Mouse (Mus musculus): Measurements from ENCODE around the gene Ncor1. TPM values are rescaled to one million over a fixed set of nuclear protein-coding genes. Genes with fewer than 3 reads are reported as not detected.

The Ncor1 gene
- polyA plus RNA-seq (2014; fragmentation: Nextera tagmentation; extraction: Ambion mirVana), result 177 TPM in 2 replicates

DNA sequence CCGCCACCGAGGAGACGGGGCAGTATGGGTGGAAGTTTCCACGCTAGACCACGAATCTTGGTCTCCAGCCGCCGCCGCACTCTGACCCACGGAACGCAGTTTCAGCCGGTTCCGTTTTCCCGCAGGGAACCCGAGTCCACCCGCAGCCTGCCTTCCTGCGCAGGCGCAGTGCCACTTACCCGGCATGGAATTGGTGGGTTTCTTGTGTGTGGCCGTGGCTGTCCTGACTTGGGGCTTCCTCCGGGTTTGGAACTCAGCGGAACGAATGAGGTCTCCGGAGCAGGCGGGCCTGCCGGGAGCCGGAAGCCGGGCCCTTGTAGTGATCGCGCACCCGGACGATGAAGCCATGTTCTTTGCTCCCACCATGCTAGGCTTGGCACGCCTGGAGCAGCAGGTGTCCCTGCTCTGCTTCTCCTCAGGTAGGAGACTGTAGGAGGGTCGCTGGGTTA is at the start of gene Ncor1, which contains the start of gene Pigl:
Gene Ncor1 (minus strand): TSS at position 266 of the 449 bp plus-strand sequence.
Gene Pigl (plus strand): TSS at position 185 of the 449 bp plus-strand sequence.
- H3K4me1 ChIP-seq (ENCODE audit: insufficient read depth), result no peaks in the 10 kb centered on the region
- H3K9ac ChIP-seq, result peak within 1 kb of the TSS; percentile 98
- 0% methylated on average over 33 of the region's 33 CpGs for WGBS
- TF ChIP-seq CTCF (IDR thresholded peaks at IDR 0.05; ENCODE audit: low read depth), result no peak
- peak within 1 kb of the TSS; percentile 86 for H3K4me2 ChIP-seq
- peak within 1 kb of the TSS; percentile 92 for H3K4me3 ChIP-seq (ENCODE audit: low read depth, low read length)
- H3K9me3 ChIP-seq (ENCODE audit: low read depth, low read length), result no peaks in the 10 kb centered on the region
- DNase-seq (peak; percentile 90), ATAC-seq (ENCODE audit: insufficient read depth) (peak; percentile 68)
- H3K27ac ChIP-seq (ENCODE audit: low read depth), result peak within 1 kb of the TSS; percentile 98
- H3K36me3 ChIP-seq (ENCODE audit: insufficient read depth), result no peaks in the 10 kb centered on the region
- H3K27me3 ChIP-seq (ENCODE audit: insufficient read depth, low read length), result no peaks in the 10 kb centered on the region

DNA sequence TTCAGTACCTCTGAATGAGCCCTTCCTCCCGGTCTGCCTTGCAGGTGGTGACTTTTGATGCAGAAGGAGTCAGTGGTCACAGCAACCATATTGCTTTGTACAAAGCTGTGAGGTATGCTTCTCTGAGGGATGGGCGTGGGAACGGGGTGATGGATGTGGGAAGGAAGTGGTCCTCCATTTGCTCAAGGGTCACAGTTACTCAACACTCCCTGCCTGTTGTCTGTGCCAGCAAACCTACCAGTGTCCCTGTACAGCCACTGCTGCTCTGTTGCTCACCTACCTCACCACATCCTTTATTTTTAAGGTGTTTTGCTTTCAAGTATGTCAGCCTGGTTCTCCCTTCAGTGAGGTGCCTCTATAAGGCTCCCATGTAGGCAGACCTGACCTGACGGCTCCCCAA is 49.3 kb upstream of the Ncor1 start:
- H3K27me3 ChIP-seq (ENCODE audit: insufficient read depth, low read length), result no peaks in the 10 kb centered on the region
- TF ChIP-seq CTCF (IDR thresholded peaks at IDR 0.05; ENCODE audit: low read depth), result no peak
- DNase-seq (no peak), ATAC-seq (ENCODE audit: insufficient read depth) (no peak)
- H3K4me1 ChIP-seq (ENCODE audit: insufficient read depth), result no peaks in the 10 kb centered on the region
- WGBS, result 81% methylated on average over 4 of the region's 4 CpGs
- H3K9me3 ChIP-seq (ENCODE audit: low read depth, low read length), result no peaks in the 10 kb centered on the region
- no peak overlapping the region for H3K27ac ChIP-seq (ENCODE audit: low read depth)
- no peak overlapping the region for H3K9ac ChIP-seq
- no peaks in the 10 kb centered on the region for H3K36me3 ChIP-seq (ENCODE audit: insufficient read depth)
- no peak overlapping the region for H3K4me3 ChIP-seq (ENCODE audit: low read depth, low read length)
- no peak overlapping the region for H3K4me2 ChIP-seq

DNA sequence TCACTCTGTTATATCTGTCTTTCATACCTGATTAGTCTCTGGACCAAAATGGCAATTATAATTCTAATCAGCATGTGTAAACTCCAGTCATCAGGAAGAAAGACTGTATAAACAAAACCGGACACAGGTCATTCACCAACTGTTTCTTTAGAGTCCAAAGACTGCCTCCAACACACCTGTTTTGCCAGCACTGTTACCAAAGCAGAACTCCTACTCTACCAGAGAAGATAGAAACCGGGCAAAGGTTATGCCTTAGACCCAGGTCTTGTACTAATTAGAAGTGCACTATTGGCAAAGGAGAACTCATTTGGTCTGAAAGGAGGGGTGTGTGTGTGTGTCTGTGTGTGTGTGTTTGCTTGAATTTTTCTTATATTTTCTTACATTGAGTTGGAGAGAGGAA is 42.2 kb upstream of the Ncor1 start:
- Histone ChIP-seq H3K27ac (ENCODE audit: low read depth) (no peak overlapping the region), H3K4me3 (ENCODE audit: low read depth, low read length) (no peak overlapping the region), H3K9ac (no peak overlapping the region), H3K4me1 (ENCODE audit: insufficient read depth) (peaks cover 3% of the 10 kb centered on the region; the same call in 1 of the 2 replicates), H3K36me3 (ENCODE audit: insufficient read depth) (no peaks in the 10 kb centered on the region), H3K4me2 (no peak overlapping the region), H3K27me3 (ENCODE audit: insufficient read depth, low read length) (no peaks in the 10 kb centered on the region), H3K9me3 (ENCODE audit: low read depth, low read length) (no peaks in the 10 kb centered on the region)
- DNase-seq (no peak), ATAC-seq (ENCODE audit: insufficient read depth) (no peak)
- no peak for TF ChIP-seq CTCF (IDR thresholded peaks at IDR 0.05; ENCODE audit: low read depth)
- 71% methylated on average over 2 of the region's 2 CpGs for WGBS

DNA sequence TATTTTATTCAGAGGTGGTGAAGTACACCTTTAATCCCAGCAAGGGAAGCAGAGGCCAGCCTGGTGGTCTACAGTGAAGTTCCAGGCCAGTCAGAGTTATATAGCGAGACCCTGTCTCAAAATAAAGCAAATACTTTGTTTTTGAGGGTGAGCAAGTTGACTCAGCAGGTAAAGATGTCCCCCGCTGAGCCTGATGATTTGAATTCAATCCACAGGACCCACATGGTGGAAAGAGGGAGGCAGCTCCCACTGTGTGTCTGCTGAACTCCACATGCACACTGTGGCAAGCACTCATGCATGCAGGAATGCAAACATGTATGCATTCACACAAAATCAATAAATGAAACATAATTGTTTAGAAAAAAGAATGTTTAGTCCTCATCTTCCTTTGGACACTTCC is 40.5 kb upstream of the Ncor1 start:
- 88% methylated on average over 2 of the region's 2 CpGs for WGBS
- Histone ChIP-seq H3K4me2 (no peak overlapping the region), H3K9me3 (ENCODE audit: low read depth, low read length) (no peaks in the 10 kb centered on the region), H3K27ac (ENCODE audit: low read depth) (no peak overlapping the region), H3K9ac (no peak overlapping the region), H3K36me3 (ENCODE audit: insufficient read depth) (no peaks in the 10 kb centered on the region), H3K27me3 (ENCODE audit: insufficient read depth, low read length) (no peaks in the 10 kb centered on the region), H3K4me1 (ENCODE audit: insufficient read depth) (peaks cover 13% of the 10 kb centered on the region), H3K4me3 (ENCODE audit: low read depth, low read length) (no peak overlapping the region)
- TF ChIP-seq CTCF (IDR thresholded peaks at IDR 0.05; ENCODE audit: low read depth), result no peak
- no peak for ATAC-seq (ENCODE audit: insufficient read depth)
- DNase-seq, result no peak

DNA sequence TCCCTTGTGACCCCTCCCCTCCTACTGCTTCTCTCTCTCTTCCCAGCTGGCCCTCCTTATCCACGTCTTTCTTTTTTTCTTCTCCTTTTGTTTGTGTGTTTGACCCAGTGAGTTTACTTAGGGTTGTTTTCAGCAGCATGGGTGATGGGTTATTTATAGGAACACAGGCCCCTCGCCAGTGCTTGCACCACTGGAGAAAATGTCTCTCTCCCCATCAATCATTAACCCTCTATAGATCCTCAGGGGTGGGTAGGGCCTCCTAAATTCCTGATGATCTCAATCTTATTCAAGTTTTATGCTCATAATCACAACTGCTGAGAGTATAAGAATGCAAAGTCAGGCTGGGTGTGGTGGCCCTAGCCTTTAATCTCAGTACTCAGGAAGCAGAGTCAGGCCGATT is 38.8 kb upstream of the Ncor1 start:
- Histone ChIP-seq H3K27me3 (ENCODE audit: insufficient read depth, low read length) (no peaks in the 10 kb centered on the region), H3K36me3 (ENCODE audit: insufficient read depth) (no peaks in the 10 kb centered on the region), H3K9ac (no peak overlapping the region), H3K4me1 (ENCODE audit: insufficient read depth) (peaks cover 13% of the 10 kb centered on the region), H3K4me3 (ENCODE audit: low read depth, low read length) (no peak overlapping the region), H3K27ac (ENCODE audit: low read depth) (no peak overlapping the region), H3K9me3 (ENCODE audit: low read depth, low read length) (no peaks in the 10 kb centered on the region), H3K4me2 (no peak overlapping the region)
- ATAC-seq (ENCODE audit: insufficient read depth) (no peak; the same call in 1 of the 2 replicates), DNase-seq (peak; percentile 52)
- 32% methylated on average over 3 of the region's 3 CpGs for whole genome bisulfite sequencing
- TF ChIP-seq CTCF (IDR thresholded peaks at IDR 0.05; ENCODE audit: low read depth), result no peak

DNA sequence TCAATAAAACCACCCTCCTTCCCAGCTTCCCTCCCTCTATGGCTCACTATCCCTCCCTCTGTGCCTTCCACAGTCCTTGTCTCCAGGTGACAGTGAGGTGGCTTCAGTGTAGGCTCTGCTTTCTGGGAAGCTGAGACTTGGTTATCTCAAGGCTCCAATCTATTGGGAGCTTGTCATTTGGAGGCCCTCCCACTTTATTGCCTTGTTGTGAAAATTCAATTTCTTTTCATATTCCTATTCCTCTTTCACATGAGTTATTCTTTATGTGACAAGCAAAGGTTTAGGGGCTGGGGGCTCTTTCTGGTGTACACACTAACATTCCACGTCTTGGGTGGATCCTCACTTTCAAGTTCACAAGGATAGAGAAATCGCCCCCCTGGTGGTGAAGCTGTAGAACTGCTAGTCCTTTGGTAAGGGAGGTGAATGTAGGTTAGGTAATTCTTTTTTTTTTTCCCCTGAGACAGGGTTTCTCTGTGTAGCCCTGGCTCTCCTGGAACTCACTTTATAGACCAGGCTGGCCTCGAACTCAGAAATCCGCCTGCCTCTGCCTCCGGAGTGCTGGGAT is 37.9 kb upstream of the Ncor1 start:
- Histone ChIP-seq H3K27me3 (ENCODE audit: insufficient read depth, low read length) (no peaks in the 10 kb centered on the region), H3K36me3 (ENCODE audit: insufficient read depth) (no peaks in the 10 kb centered on the region), H3K9ac (no peak overlapping the region), H3K27ac (ENCODE audit: low read depth) (no peak overlapping the region), H3K4me3 (ENCODE audit: low read depth, low read length) (no peak overlapping the region), H3K4me1 (ENCODE audit: insufficient read depth) (peaks cover 13% of the 10 kb centered on the region), H3K9me3 (ENCODE audit: low read depth, low read length) (no peaks in the 10 kb centered on the region), H3K4me2 (no peak overlapping the region)
- peak; percentile 72 for TF ChIP-seq CTCF (IDR thresholded peaks at IDR 0.05; ENCODE audit: low read depth)
- no peak for ATAC-seq (ENCODE audit: insufficient read depth)
- WGBS, result 61% methylated on average over 5 of the region's 5 CpGs
- DNase-seq, result peak; percentile 47

DNA sequence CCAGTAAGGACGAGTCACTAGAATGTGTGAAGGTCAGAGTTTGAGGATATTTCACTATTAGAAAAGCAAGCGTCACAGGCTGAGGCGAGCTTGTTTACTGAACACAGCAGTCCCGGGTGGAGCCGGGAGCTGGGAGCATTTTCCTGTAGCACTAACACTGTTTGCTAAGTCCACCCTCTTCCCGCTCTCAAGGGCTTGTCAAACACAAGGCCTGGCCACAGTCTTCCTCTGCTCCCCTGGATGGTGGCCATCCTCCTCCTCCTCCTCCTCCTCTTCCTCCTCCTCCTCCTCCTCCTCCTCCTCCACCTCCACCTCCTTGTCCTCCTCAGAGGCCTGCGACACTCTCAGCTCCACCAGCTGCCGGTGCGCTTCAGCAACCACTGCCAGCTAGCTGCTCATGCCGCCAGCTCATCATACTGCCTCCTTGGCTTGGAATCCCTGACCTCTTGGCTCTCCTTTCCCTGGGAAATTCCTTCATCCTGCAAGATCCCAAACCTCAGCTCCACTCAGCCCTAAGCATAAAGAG is 37.0 kb upstream of the Ncor1 start:
- H3K36me3 ChIP-seq (ENCODE audit: insufficient read depth), result no peaks in the 10 kb centered on the region
- TF ChIP-seq CTCF (IDR thresholded peaks at IDR 0.05; ENCODE audit: low read depth), result no peak
- 17% methylated on average over 9 of the region's 10 CpGs for WGBS
- H3K9me3 ChIP-seq (ENCODE audit: low read depth, low read length), result no peaks in the 10 kb centered on the region
- no peak overlapping the region; the same call in 1 of the 2 replicates for H3K4me2 ChIP-seq
- peaks cover 13% of the 10 kb centered on the region for H3K4me1 ChIP-seq (ENCODE audit: insufficient read depth)
- peak; percentile 70 for ATAC-seq (ENCODE audit: insufficient read depth)
- no peak overlapping the region for H3K4me3 ChIP-seq (ENCODE audit: low read depth, low read length)
- no peaks in the 10 kb centered on the region for H3K27me3 ChIP-seq (ENCODE audit: insufficient read depth, low read length)
- H3K27ac ChIP-seq (ENCODE audit: low read depth), result peak overlapping the region; percentile 91
- DNase-seq, result peak; percentile 67
- H3K9ac ChIP-seq, result peak overlapping the region; percentile 17; the same call in 1 of the 2 replicates
